Mouse (Mus musculus): Measurements from ENCODE around the gene Vmn1r218. TPM values are rescaled to one million over a fixed set of nuclear protein-coding genes. Genes with fewer than 3 reads are reported as not detected.
"Not testable (repeated sequence)": the region's sequence is repeated elsewhere in the genome, so short reads cannot be mapped to it uniquely, and the experiment has no call there.

Vmn1r218 gene
- total RNA-seq (2022), result not detected

DNA sequence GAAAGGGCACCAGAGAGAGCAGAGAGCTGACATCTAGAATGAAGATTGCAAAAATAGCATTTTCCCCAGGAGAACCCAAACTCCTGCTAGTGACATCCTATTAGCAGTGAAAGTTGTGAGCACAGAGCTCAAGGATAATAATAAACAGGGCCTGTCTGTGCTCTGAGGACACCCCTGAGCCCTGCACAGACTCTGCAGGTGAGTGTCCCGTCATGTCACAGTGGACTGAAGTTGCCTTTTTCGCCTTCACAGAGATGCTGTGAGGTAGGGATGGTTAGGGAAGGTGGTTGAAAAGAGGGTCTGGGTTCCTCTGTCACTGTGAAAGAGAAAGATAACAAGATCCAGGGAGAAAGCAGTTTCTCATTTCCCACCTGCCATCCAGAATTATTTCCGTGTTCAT, at the start of gene Vmn1r218:
Gene Vmn1r218 (plus strand): TSS at position 57 of the 400 bp plus-strand sequence.
- DNase-seq (ENCODE audit: low spot score), result no peak

- no peak for DNase-seq (ENCODE audit: low spot score)
Observed at GRCm38 (mm10) chr13:23094386-23094785, 38.6 kb upstream of the Vmn1r218 start.

- not testable (repeated sequence) for DNase-seq (ENCODE audit: low spot score)
Observed at GRCm38 (mm10) chr13:23118126-23118525, 14.8 kb upstream of the Vmn1r218 start, which contains the start of gene Vmn1r217. Vmn1r217 (minus strand) TSS chr13:23118226.

DNA sequence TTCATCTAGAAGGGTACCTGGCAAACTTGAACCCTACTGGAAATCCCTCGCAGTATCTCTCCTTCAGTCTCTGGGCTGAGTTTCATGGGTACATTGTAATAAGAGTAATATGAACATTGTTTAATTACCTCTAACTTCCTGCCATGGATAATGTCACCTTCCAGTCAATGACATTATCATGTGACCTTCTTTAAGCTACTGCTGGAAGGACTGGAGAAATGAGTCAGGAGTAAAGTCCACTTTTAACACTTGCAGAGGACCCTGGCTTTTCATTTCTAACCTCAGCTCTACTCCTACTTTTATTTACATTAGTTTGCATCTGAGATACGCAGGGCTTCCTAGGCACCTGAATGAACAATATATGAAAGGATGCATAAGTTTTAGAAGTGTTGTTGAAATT, 12.3 kb upstream of the Vmn1r218 start:
- no peak for DNase-seq (ENCODE audit: low spot score)

- DNase-seq (ENCODE audit: low spot score), result no peak
Observed at GRCm38 (mm10) chr13:23133501-23133900, 546 bp downstream of the Vmn1r218 start.

DNA sequence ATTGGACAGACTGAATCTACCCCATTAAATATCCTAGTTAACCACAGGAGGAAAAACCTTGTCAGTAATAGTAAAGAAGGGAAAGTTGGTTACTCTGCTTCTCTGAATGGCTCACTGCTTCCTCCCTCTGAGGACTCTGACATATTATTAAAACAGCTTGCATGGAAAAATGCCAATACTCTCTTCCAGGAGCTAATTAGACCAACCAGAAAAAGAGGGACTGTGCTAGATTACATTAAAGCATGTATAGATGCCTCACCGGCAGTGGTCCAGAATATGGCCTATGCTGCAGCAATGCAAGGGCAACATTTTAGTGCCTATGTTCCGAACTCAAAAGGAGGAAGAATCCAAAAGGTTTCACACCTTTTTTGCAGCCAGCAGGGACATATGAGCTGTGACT, 5.9 kb downstream of the Vmn1r218 start:
- no peak for DNase-seq (ENCODE audit: low spot score)

- no peak for DNase-seq (ENCODE audit: low spot score)
Observed at GRCm38 (mm10) chr13:23157848-23158247, 24.9 kb downstream of the Vmn1r218 start.

DNA sequence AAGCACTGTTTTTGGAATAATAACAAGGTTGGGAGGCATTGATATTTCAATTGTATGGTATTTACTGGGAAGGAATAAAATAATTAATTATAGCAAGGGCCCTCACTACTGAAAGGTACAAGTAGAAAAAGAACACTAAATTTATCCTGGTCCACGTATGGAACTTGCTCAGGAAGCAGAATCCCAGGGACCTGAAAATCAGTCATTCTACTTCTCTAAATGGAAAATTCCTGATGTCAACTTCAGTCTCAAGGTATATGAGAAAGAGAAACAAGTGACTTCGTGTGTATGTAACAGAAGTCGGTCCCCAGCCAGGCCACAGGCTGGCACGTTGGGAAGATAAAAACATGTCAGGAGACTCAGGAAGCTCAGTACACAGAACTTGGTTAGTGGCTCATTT, 26.1 kb downstream of the Vmn1r218 start, which contains the start of gene Vmn1r219:
Gene Vmn1r219 (plus strand): TSS at position 301 of the 400 bp plus-strand sequence.
- DNase-seq (ENCODE audit: low spot score), result no peak

GRCm38 (mm10) chr13:23166471-23166870, 33.5 kb downstream of the Vmn1r218 start:
- DNase-seq (ENCODE audit: low spot score), result not testable (repeated sequence)

DNA sequence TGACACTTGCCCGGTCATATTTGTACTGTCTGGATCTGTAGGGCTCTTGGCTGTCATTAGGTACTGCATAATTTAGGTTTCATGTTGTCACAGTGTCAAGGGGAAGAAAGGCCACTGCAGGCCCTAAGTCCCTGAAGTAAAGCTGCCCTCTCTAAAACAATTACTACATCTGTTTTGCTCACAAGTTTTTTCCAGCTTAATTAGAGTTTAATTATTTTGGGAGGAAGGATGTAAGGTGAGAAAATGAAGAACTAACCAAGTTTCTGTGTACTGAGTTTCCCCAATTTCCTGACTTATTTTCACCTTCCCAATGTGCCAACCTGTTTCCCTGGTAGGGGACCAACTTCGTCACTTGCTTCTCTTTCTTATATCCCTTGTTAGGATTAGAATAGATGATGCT, 54.9 kb downstream of the Vmn1r218 start, which contains the start of gene Vmn1r220:
Gene Vmn1r220 (minus strand): TSS at position 101 of the 400 bp plus-strand sequence.
- DNase-seq (ENCODE audit: low spot score), result no peak

Other genes starting within 250 kb of the Vmn1r218 start
- gene Vmn1r212, start 248.9 kb upstream of the Vmn1r218 start, total RNA-seq (2022), result not detected
- not detected for gene Vmn1r213, start 125.5 kb upstream of the Vmn1r218 start, total RNA-seq (2022)
- gene Vmn1r214, start 102.7 kb upstream of the Vmn1r218 start, total RNA-seq (2022), result not detected
- gene Vmn1r215, start 65.1 kb upstream of the Vmn1r218 start, total RNA-seq (2022), result not detected
- not detected for gene Vmn1r217, start 14.9 kb upstream of the Vmn1r218 start, total RNA-seq (2022)
- gene Vmn1r219, start 26.2 kb downstream of the Vmn1r218 start, total RNA-seq (2022), result not detected
- not detected for gene Vmn1r220, start 54.8 kb downstream of the Vmn1r218 start, total RNA-seq (2022)
- gene Vmn1r221, start 81.0 kb downstream of the Vmn1r218 start, total RNA-seq (2022), result not detected
- gene Vmn1r222, start 102.8 kb downstream of the Vmn1r218 start, total RNA-seq (2022), result not detected
- not detected for gene Vmn1r223, start 114.0 kb downstream of the Vmn1r218 start, total RNA-seq (2022)
- 10 to 100 TPM; 12.3 to 15.4 (median 14.7) TPM for gene Zfp322a, start 236.1 kb downstream of the Vmn1r218 start, total RNA-seq (2022)